Mouse (Mus musculus): Measurements from ENCODE around the gene Zfp219.

- TF ChIP-seq CTCF (IDR thresholded peaks at IDR 0.05; ENCODE audit: borderline replicate concordance, control insufficient read depth, extremely low read depth, insufficient read depth, low read length, poor library complexity), result no peak
- no peak for TF ChIP-seq POLR2A (IDR thresholded peaks at IDR 0.05; ENCODE audit: control insufficient read depth, extremely low read depth, insufficient read depth, low read length, poor library complexity)
Observed at GRCm38 (mm10) chr14:52021138-52021529, 601 bp upstream of the Zfp219 start.
